Mouse (Mus musculus): ENCODE results near the gene Nadsyn1. TPM values are rescaled to one million over a fixed set of nuclear protein-coding genes. Genes with fewer than 3 reads are reported as not detected.
A peak's percentile ranks its signal among the peaks of the same experiment; 100 is the strongest.

Gene Nadsyn1
- 7.2 and 8.1 TPM in 2 replicates for polyA plus RNA-seq (2014; fragmentation: Nextera tagmentation; extraction: Ambion mirVana)

GRCm38 (mm10) chr7:143822375-143823265, at the start of gene Nadsyn1, which contains the start of gene Dhcr7:
Gene Nadsyn1 (minus strand): TSS chr7:143822849.
Gene Dhcr7 (plus strand): TSS chr7:143823145.
- 1% methylated on average over 40 of the region's 40 CpGs for WGBS (ENCODE audit: insufficient replicate concordance)
- peak within 1 kb of the TSS; percentile 69 for H3K4me3 ChIP-seq (ENCODE audit: low read depth, low read length)
- H3K27ac ChIP-seq (ENCODE audit: low read depth, low read length): peak within 1 kb of the TSS; percentile 84
- H3K9me3 ChIP-seq (replicated peaks; ENCODE audit: control insufficient read depth, low read length): no peaks in the 10 kb centered on the region
- peak within 1 kb of the TSS; percentile 84 for H3K4me2 ChIP-seq
- ATAC-seq (replicated peaks; ENCODE audit: insufficient number of reproducible peaks, low FRiP score, low TSS enrichment): peak; percentile 99
- H3K36me3 ChIP-seq (ENCODE audit: control insufficient read depth, insufficient read depth, low read length): 0 out of 2 replicates have a peak, but pooled peaks cover 2% of the 10 kb centered on the region
- no peaks in the 10 kb centered on the region for H3K27me3 ChIP-seq (ENCODE audit: control insufficient read depth, insufficient read depth, low read length)
- H3K9ac ChIP-seq (ENCODE audit: low read depth, low read length): peak within 1 kb of the TSS; percentile 87
- peaks cover 7% of the 10 kb centered on the region for H3K4me1 ChIP-seq (ENCODE audit: control insufficient read depth, insufficient read depth, low read length)

DNA sequence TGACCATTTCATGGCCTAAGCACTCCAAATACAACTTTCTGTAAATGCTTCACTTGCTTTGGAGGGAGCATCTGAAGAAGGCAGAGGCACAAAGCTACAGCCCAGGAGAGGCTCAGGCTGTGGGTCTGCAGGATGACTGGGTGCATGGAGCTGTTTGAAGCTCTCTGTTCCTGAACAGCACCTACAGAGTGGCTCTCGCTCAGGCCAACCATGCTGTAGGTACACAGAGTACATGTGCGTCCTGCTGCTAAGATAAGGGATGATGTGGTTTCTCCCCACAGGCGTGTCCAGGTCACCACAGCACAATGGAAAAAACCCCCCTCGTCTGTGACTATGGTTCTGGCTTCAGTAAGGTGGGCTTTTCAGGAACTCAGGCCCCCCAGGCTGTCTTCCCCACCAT, 46.2 kb upstream of the Nadsyn1 start:
- Histone ChIP-seq H3K9ac (ENCODE audit: low read depth, low read length) (no peak overlapping the region), H3K36me3 (ENCODE audit: control insufficient read depth, insufficient read depth, low read length) (no peaks in the 10 kb centered on the region), H3K27ac (ENCODE audit: low read depth, low read length) (no peak overlapping the region), H3K4me1 (ENCODE audit: control insufficient read depth, insufficient read depth, low read length) (no peaks in the 10 kb centered on the region), H3K4me2 (no peak overlapping the region), H3K27me3 (ENCODE audit: control insufficient read depth, insufficient read depth, low read length) (no peaks in the 10 kb centered on the region), H3K4me3 (ENCODE audit: low read depth, low read length) (no peak overlapping the region), H3K9me3 (replicated peaks; ENCODE audit: control insufficient read depth, low read length) (no peaks in the 10 kb centered on the region)
- ATAC-seq (replicated peaks; ENCODE audit: insufficient number of reproducible peaks, low FRiP score, low TSS enrichment): no peak
- WGBS (ENCODE audit: insufficient replicate concordance): 72% methylated on average over 4 of the region's 4 CpGs

DNA sequence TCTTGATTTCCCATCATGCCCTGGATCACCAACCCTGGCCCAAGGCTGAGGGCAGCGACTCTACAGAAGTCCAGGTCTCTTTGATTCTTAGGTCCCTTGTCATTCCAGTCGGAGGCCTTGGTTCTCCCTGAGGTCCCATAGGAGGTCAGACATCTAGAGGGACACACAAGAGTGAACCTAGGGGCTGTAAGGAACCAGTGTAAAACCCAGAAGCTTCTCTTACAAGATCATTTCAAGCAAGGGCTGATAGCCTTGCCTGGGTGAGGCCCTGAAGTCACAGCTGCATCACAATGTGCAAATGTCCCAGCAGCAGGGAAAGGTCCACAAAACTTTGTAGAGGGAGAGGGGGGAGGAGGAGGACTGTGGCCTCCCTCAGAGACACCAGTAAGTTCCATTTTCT, 43.9 kb upstream of the Nadsyn1 start, which contains the start of gene Gm498:
Gene Gm498, plus strand, starts transcription at position 301 of the 400 bp plus-strand sequence.
- WGBS (ENCODE audit: insufficient replicate concordance): 84% methylated on average over 2 of the region's 2 CpGs
- Histone ChIP-seq H3K9me3 (replicated peaks; ENCODE audit: control insufficient read depth, low read length) (no peaks in the 10 kb centered on the region), H3K27me3 (ENCODE audit: control insufficient read depth, insufficient read depth, low read length) (no peaks in the 10 kb centered on the region), H3K9ac (ENCODE audit: low read depth, low read length) (no peak within 1 kb of the TSS), H3K36me3 (ENCODE audit: control insufficient read depth, insufficient read depth, low read length) (no peaks in the 10 kb centered on the region), H3K4me3 (ENCODE audit: low read depth, low read length) (no peak within 1 kb of the TSS), H3K27ac (ENCODE audit: low read depth, low read length) (no peak within 1 kb of the TSS), H3K4me2 (no peak within 1 kb of the TSS), H3K4me1 (ENCODE audit: control insufficient read depth, insufficient read depth, low read length) (no peaks in the 10 kb centered on the region)
- no peak for ATAC-seq (replicated peaks; ENCODE audit: insufficient number of reproducible peaks, low FRiP score, low TSS enrichment)

- Histone ChIP-seq H3K9me3 (replicated peaks; ENCODE audit: control insufficient read depth, low read length) (no peaks in the 10 kb centered on the region), H3K27ac (ENCODE audit: low read depth, low read length) (no peak overlapping the region), H3K36me3 (ENCODE audit: control insufficient read depth, insufficient read depth, low read length) (peaks cover 24% of the 10 kb centered on the region), H3K4me1 (ENCODE audit: control insufficient read depth, insufficient read depth, low read length) (no peaks in the 10 kb centered on the region), H3K4me2 (no peak overlapping the region), H3K9ac (ENCODE audit: low read depth, low read length) (no peak overlapping the region), H3K4me3 (ENCODE audit: low read depth, low read length) (no peak overlapping the region), H3K27me3 (ENCODE audit: control insufficient read depth, insufficient read depth, low read length) (no peaks in the 10 kb centered on the region)
- ATAC-seq (replicated peaks; ENCODE audit: insufficient number of reproducible peaks, low FRiP score, low TSS enrichment): no peak
- WGBS (ENCODE audit: insufficient replicate concordance): 84% methylated on average over 7 of the region's 8 CpGs
Observed at GRCm38 (mm10) chr7:143848768-143849482, 26.3 kb upstream of the Nadsyn1 start.

- H3K9me3 ChIP-seq (replicated peaks; ENCODE audit: control insufficient read depth, low read length): no peaks in the 10 kb centered on the region; the same call in 1 of the 2 replicates
- no peak overlapping the region for H3K4me2 ChIP-seq
- 67% methylated on average over 5 of the region's 5 CpGs for WGBS (ENCODE audit: insufficient replicate concordance)
- 0 out of 2 replicates have a peak, but pooled peaks have one; percentile 26 for ATAC-seq (replicated peaks; ENCODE audit: insufficient number of reproducible peaks, low FRiP score, low TSS enrichment)
- no peaks in the 10 kb centered on the region for H3K27me3 ChIP-seq (ENCODE audit: control insufficient read depth, insufficient read depth, low read length)
- no peak overlapping the region for H3K27ac ChIP-seq (ENCODE audit: low read depth, low read length)
- H3K4me3 ChIP-seq (ENCODE audit: low read depth, low read length): no peak overlapping the region
- H3K4me1 ChIP-seq (ENCODE audit: control insufficient read depth, insufficient read depth, low read length): no peaks in the 10 kb centered on the region
- H3K36me3 ChIP-seq (ENCODE audit: control insufficient read depth, insufficient read depth, low read length): peaks cover 31% of the 10 kb centered on the region
- H3K9ac ChIP-seq (ENCODE audit: low read depth, low read length): no peak overlapping the region
Observed at GRCm38 (mm10) chr7:143848127-143848767, 25.6 kb upstream of the Nadsyn1 start.

DNA sequence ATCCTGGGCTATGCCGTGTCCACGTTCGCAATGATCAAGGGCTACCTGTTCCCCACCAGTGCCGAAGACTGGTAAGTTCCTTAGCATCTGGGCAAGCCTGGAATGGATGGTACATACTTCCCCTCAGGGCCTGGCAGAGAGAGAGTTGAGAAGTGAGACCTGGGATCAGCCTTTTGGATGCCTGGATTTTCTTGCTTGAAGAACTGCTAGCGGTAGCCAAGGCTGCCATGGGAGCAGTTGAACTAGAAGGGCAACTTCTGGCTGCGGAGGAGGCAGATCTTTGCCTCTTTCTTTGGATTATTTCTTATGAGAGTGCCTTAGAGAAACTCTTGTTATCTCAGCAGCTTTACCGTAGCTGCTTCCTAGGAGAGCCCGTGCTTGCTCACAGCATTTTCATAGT, 18.7 kb upstream of the Nadsyn1 start:
- H3K36me3 ChIP-seq (ENCODE audit: control insufficient read depth, insufficient read depth, low read length): peaks cover 51% of the 10 kb centered on the region
- no peak overlapping the region for H3K4me2 ChIP-seq
- no peaks in the 10 kb centered on the region; the same call in 1 of the 2 replicates for H3K9me3 ChIP-seq (replicated peaks; ENCODE audit: control insufficient read depth, low read length)
- no peaks in the 10 kb centered on the region for H3K27me3 ChIP-seq (ENCODE audit: control insufficient read depth, insufficient read depth, low read length)
- no peak for ATAC-seq (replicated peaks; ENCODE audit: insufficient number of reproducible peaks, low FRiP score, low TSS enrichment)
- H3K27ac ChIP-seq (ENCODE audit: low read depth, low read length): no peak overlapping the region
- 93% methylated on average over 8 of the region's 8 CpGs for WGBS (ENCODE audit: insufficient replicate concordance)
- no peak overlapping the region for H3K9ac ChIP-seq (ENCODE audit: low read depth, low read length)
- H3K4me3 ChIP-seq (ENCODE audit: low read depth, low read length): no peak overlapping the region
- H3K4me1 ChIP-seq (ENCODE audit: control insufficient read depth, insufficient read depth, low read length): no peaks in the 10 kb centered on the region

GRCm38 (mm10) chr7:143840121-143840520, 17.5 kb upstream of the Nadsyn1 start:
- Histone ChIP-seq H3K27me3 (ENCODE audit: control insufficient read depth, insufficient read depth, low read length) (no peaks in the 10 kb centered on the region), H3K9ac (ENCODE audit: low read depth, low read length) (no peak overlapping the region), H3K9me3 (replicated peaks; ENCODE audit: control insufficient read depth, low read length) (no peaks in the 10 kb centered on the region; the same call in 1 of the 2 replicates), H3K27ac (ENCODE audit: low read depth, low read length) (no peak overlapping the region), H3K4me1 (ENCODE audit: control insufficient read depth, insufficient read depth, low read length) (no peaks in the 10 kb centered on the region), H3K36me3 (ENCODE audit: control insufficient read depth, insufficient read depth, low read length) (peaks cover 40% of the 10 kb centered on the region), H3K4me2 (no peak overlapping the region), H3K4me3 (ENCODE audit: low read depth, low read length) (no peak overlapping the region)
- no peak for ATAC-seq (replicated peaks; ENCODE audit: insufficient number of reproducible peaks, low FRiP score, low TSS enrichment)
- WGBS (ENCODE audit: insufficient replicate concordance): 85% methylated on average over 5 of the region's 5 CpGs

- Histone ChIP-seq H3K9ac (ENCODE audit: low read depth, low read length) (no peak overlapping the region), H3K4me1 (ENCODE audit: control insufficient read depth, insufficient read depth, low read length) (no peaks in the 10 kb centered on the region), H3K4me2 (no peak overlapping the region), H3K27me3 (ENCODE audit: control insufficient read depth, insufficient read depth, low read length) (no peaks in the 10 kb centered on the region), H3K36me3 (ENCODE audit: control insufficient read depth, insufficient read depth, low read length) (peaks cover 25% of the 10 kb centered on the region), H3K27ac (ENCODE audit: low read depth, low read length) (no peak overlapping the region), H3K4me3 (ENCODE audit: low read depth, low read length) (no peak overlapping the region), H3K9me3 (replicated peaks; ENCODE audit: control insufficient read depth, low read length) (no peaks in the 10 kb centered on the region)
- WGBS (ENCODE audit: insufficient replicate concordance): 85% methylated on average over 3 of the region's 3 CpGs
- no peak for ATAC-seq (replicated peaks; ENCODE audit: insufficient number of reproducible peaks, low FRiP score, low TSS enrichment)
Observed at GRCm38 (mm10) chr7:143837705-143838358, 15.2 kb upstream of the Nadsyn1 start.

All from heart, embryonic 11.5 days (tissue).